Mouse (Mus musculus): ENCODE data around the gene Serp1.
"Not testable (repeated sequence)": the region's sequence is repeated elsewhere in the genome, so short reads cannot be mapped to it uniquely, and the experiment has no call there.

GRCm38 (mm10) chr3:58475298-58475697 lies 50.4 kb downstream of the Serp1 start:
- not testable (repeated sequence) for TF ChIP-seq FOSL1 (IDR thresholded peaks at IDR 0.05; ENCODE audit: insufficient read depth, low read length, poor library complexity, severe bottlenecking); CTCF (IDR thresholded peaks at IDR 0.05; ENCODE audit: control insufficient read depth, insufficient read depth, insufficient read length); MAX (IDR thresholded peaks at IDR 0.05); CEBPB (IDR thresholded peaks at IDR 0.05; ENCODE audit: low read depth); USF1 (IDR thresholded peaks at IDR 0.05; ENCODE audit: low read depth); MYOD1 (IDR thresholded peaks at IDR 0.05; ENCODE audit: control insufficient read depth, insufficient read length, low read depth)
